Mouse (Mus musculus) monocyte, adult 5-6 weeks (primary cell): Measurements from ENCODE around the gene Gm11555. TPM values are rescaled to one million over a fixed set of nuclear protein-coding genes. Genes with fewer than 3 reads are reported as not detected.
"Not testable (repeated sequence)": the region's sequence is repeated elsewhere in the genome, so short reads cannot be mapped to it uniquely, and the experiment has no call there.

ENCODE experiments used
- ATAC-seq: fragments of 153-309, 156-312 bp; replicated peaks from 2 replicates; pipeline ENCODE4 v1.8.0; 2017; ENCODE audit warnings: mild to moderate bottlenecking; ENCODE audit not compliant: low TSS enrichment, insufficient number of reproducible peaks, severe bottlenecking, poor library complexity, low FRiP score
- total RNA-seq: library from RNA; stranded (forward); fragments of 200-1000, 200-491, 200-594 nt; gene quantifications from 3 replicates; pipeline ENCODE4 v1.2.3, GENCODE M21; 2017

Gm11555 gene
- total RNA-seq, 1 experiment from 2014 or later, result not detected

- ATAC-seq, result not testable (repeated sequence)
These were observed 39.9 kb downstream of the Gm11555 start, which contains the start of gene Gm11937 for GRCm38 (mm10) chr11:99610089-99610488. Gene Gm11937, minus strand, starts transcription at chr11:99610189.

GRCm38 (mm10) chr11:99609126-99609525 lies 40.9 kb downstream of the Gm11555 start:
- no peak for ATAC-seq

- ATAC-seq, result not testable (repeated sequence)
These were observed 46.8 kb downstream of the Gm11555 start, which contains the start of gene Gm11938 for GRCm38 (mm10) chr11:99603208-99603607. Gene Gm11938, minus strand, starts transcription at chr11:99603308.

Other genes with a start within 250 kb of the Gm11555 start
- not detected in 3 replicates for gene Krt12, start 228.0 kb downstream of the Gm11555 start, total RNA-seq
- not detected in 3 replicates for gene Krt20, start 212.1 kb downstream of the Gm11555 start, total RNA-seq
- not detected in 3 replicates for gene Krt23, start 157.1 kb downstream of the Gm11555 start, total RNA-seq
- gene Krt39, start 128.9 kb downstream of the Gm11555 start, total RNA-seq, result not detected in 3 replicates
- gene Krt40, start 107.1 kb downstream of the Gm11555 start, total RNA-seq, result not detected in 3 replicates
- not detected in 3 replicates for gene Krtap3-3, start 99.4 kb downstream of the Gm11555 start, total RNA-seq
- not detected in 3 replicates for gene Krtap3-2, start 93.4 kb downstream of the Gm11555 start, total RNA-seq
- not detected in 3 replicates for gene Gm11939, start 90.8 kb downstream of the Gm11555 start, total RNA-seq
- gene Krtap3-1, start 83.6 kb downstream of the Gm11555 start, total RNA-seq, result not detected in 3 replicates
- gene Krtap1-5, start 69.2 kb downstream of the Gm11555 start, total RNA-seq, result not detected in 3 replicates
- gene Krtap1-4, start 66.6 kb downstream of the Gm11555 start, total RNA-seq, result not detected in 3 replicates
- not detected in 3 replicates for gene Krtap1-3, start 58.9 kb downstream of the Gm11555 start, total RNA-seq
- gene Krtap9-3, start 52.1 kb downstream of the Gm11555 start, total RNA-seq, result not detected in 3 replicates
- not detected in 3 replicates for gene Gm11938, start 46.9 kb downstream of the Gm11555 start, total RNA-seq
- not detected in 3 replicates for gene Gm11937, start 40.0 kb downstream of the Gm11555 start, total RNA-seq
- not detected in 3 replicates for gene Krtap2-4, start 35.4 kb downstream of the Gm11555 start, total RNA-seq
- not detected in 3 replicates for gene Gm11562, start 29.8 kb downstream of the Gm11555 start, total RNA-seq
- not detected in 3 replicates for gene Krtap4-1, start 22.0 kb downstream of the Gm11555 start, total RNA-seq
- gene Krtap4-2, start 15.2 kb downstream of the Gm11555 start, total RNA-seq, result not detected in 3 replicates
- gene Krtap4-7, start 6.1 kb downstream of the Gm11555 start, total RNA-seq, result not detected in 3 replicates
- not detected in 3 replicates for gene Gm11563, start 8.7 kb upstream of the Gm11555 start, total RNA-seq
- gene Krtap4-6, start 15.7 kb upstream of the Gm11555 start, total RNA-seq, result not detected in 3 replicates
- not detected in 3 replicates for gene Gm14190, start 40.5 kb upstream of the Gm11555 start, total RNA-seq
- gene Gm14180, start 84.1 kb upstream of the Gm11555 start, total RNA-seq, result not detected in 3 replicates
- gene Gm11595, start 122.7 kb upstream of the Gm11555 start, total RNA-seq, result not detected in 3 replicates
- gene Krtap4-8, start 130.5 kb upstream of the Gm11555 start, total RNA-seq, result not detected in 3 replicates
- not detected in 3 replicates for gene Krtap4-9, start 135.0 kb upstream of the Gm11555 start, total RNA-seq
- gene Gm11596, start 143.2 kb upstream of the Gm11555 start, total RNA-seq, result not detected in 3 replicates
- not detected in 3 replicates for gene Gm11569, start 148.7 kb upstream of the Gm11555 start, total RNA-seq
- not detected in 3 replicates for gene Gm11554, start 154.2 kb upstream of the Gm11555 start, total RNA-seq
- gene Krtap4-13, start 159.7 kb upstream of the Gm11555 start, total RNA-seq, result not detected in 3 replicates
- not detected in 3 replicates for gene Gm11564, start 165.4 kb upstream of the Gm11555 start, total RNA-seq
- not detected in 3 replicates for gene 2300003K06Rik, start 187.8 kb upstream of the Gm11555 start, total RNA-seq
- gene Krtap4-16, start 201.4 kb upstream of the Gm11555 start, total RNA-seq, result not detected in 3 replicates
- gene Gm11568, start 207.7 kb upstream of the Gm11555 start, total RNA-seq, result not detected in 3 replicates
- not detected in 3 replicates for gene Gm11559, start 214.2 kb upstream of the Gm11555 start, total RNA-seq
- not detected in 3 replicates for gene Krtap9-1, start 223.2 kb upstream of the Gm11555 start, total RNA-seq
- gene Gm11567, start 229.0 kb upstream of the Gm11555 start, total RNA-seq, result not detected in 3 replicates